Mouse (Mus musculus) limb, embryonic 11.5 days (tissue): ENCODE results near the gene Xpnpep1. TPM values are rescaled to one million over a fixed set of nuclear protein-coding genes. Genes with fewer than 3 reads are reported as not detected.

Experiments
- ATAC-seq: fragments of 200-750 bp; cut with Nextera tagmentation; 2 replicates; pipeline ENCODE4 v1.8.0; 2017; ENCODE audit warnings: low read depth; ENCODE audit not compliant: insufficient number of reproducible peaks, low FRiP score, low TSS enrichment
- DNase-seq: peaks from one replicate; pipeline ENCODE4 v3.0.0-alpha.2; 2015; ENCODE audit warnings: low spot score
- H3K27ac ChIP-seq: fragments of 300-500 bp; sonication (generic); replicated peaks from 2 replicates; pipeline ENCODE4 v1.5.1; 2014; ENCODE audit warnings: low read depth, mild to moderate bottlenecking, low read length
- H3K27me3 ChIP-seq: fragments of 300-500 bp; sonication (generic); 2 replicates; pipeline ENCODE4 v1.6.1; 2014; ENCODE audit warnings: mild to moderate bottlenecking, low read length, mixed read lengths; ENCODE audit not compliant: control insufficient read depth, insufficient read depth
- H3K36me3 ChIP-seq: fragments of 300-500 bp; sonication (generic); 2 replicates; pipeline ENCODE4 v1.6.1; 2014; ENCODE audit warnings: mild to moderate bottlenecking, low read length, moderate library complexity, mixed read lengths; ENCODE audit not compliant: control insufficient read depth, insufficient read depth
- H3K4me1 ChIP-seq: fragments of 300-500 bp; sonication (generic); 2 replicates; pipeline ENCODE4 v1.6.1; 2014; ENCODE audit warnings: low read length, mixed read lengths; ENCODE audit not compliant: control insufficient read depth, insufficient read depth
- H3K4me2 ChIP-seq: fragments of 300-500 bp; sonication (generic); 2 replicates; pipeline ENCODE4 v1.6.1; 2014; ENCODE audit warnings: low read depth, mild to moderate bottlenecking, moderate library complexity; ENCODE audit not compliant: severe bottlenecking
- H3K4me3 ChIP-seq: fragments of 300-500 bp; sonication (generic); 2 replicates; pipeline ENCODE4 v1.5.1; 2014; ENCODE audit warnings: low read depth, low read length
- H3K9ac ChIP-seq: fragments of 300-500 bp; sonication (generic); 2 replicates; pipeline ENCODE4 v1.6.1; 2014; ENCODE audit warnings: mild to moderate bottlenecking, low read length
- H3K9me3 ChIP-seq: fragments of 300-500 bp; sonication (generic); 2 replicates; pipeline ENCODE4 v1.6.1; 2016; ENCODE audit warnings: low read length; ENCODE audit not compliant: control insufficient read depth
- WGBS: fragments of 180-500 bp; shearing (Covaris S2); extraction: QIAGEN DNeasy Blood & Tissue Kit; methylation state at CpG from one replicate; pipeline ENCODE4 v1.1.7; 2014; 5-methylcytosine and 5-hydroxymethylcytosine counted together
- microRNA-seq: library from miRNA; unstranded; fragments of <30 nt; microRNA quantifications from one replicate; pipeline ENCODE4, GENCODE M21; 2016
- polyA plus RNA-seq: library from polyadenylated mRNA; unstranded; fragments of >200 nt; fragmentation: Nextera tagmentation; extraction: Ambion mirVana; gene quantifications from 2 replicates; pipeline ENCODE4 v1.2.1, GENCODE M21; 2014

Xpnpep1 gene
- polyA plus RNA-seq, 1 experiment from 2014 or later, result 173 TPM

- Histone ChIP-seq H3K4me2 (no peak overlapping the region), H3K27ac (no peak overlapping the region), H3K4me1 (no peaks in the 10 kb centered on the region), H3K36me3 (no peaks in the 10 kb centered on the region), H3K9ac (no peak overlapping the region), H3K4me3 (no peak overlapping the region), H3K27me3 (no peaks in the 10 kb centered on the region), H3K9me3 (no peaks in the 10 kb centered on the region; the same call in 1 of the 2 replicates)
- WGBS, result 53% methylated on average over 15 of the region's 15 CpGs
- peak; percentile 89 for DNase-seq
- ATAC-seq, result no peak
Observed at GRCm38 (mm10) chr19:52975564-52976185, 64.3 kb downstream of the Xpnpep1 start.

- H3K4me3 ChIP-seq, result no peak overlapping the region
- H3K27me3 ChIP-seq, result no peaks in the 10 kb centered on the region
- H3K36me3 ChIP-seq, result no peaks in the 10 kb centered on the region
- ATAC-seq, result no peak
- 71% methylated on average over 8 of the region's 8 CpGs for WGBS
- no peak for DNase-seq
- no peak overlapping the region for H3K27ac ChIP-seq
- no peaks in the 10 kb centered on the region for H3K4me1 ChIP-seq
- no peak overlapping the region for H3K9ac ChIP-seq
- H3K4me2 ChIP-seq, result no peak overlapping the region
- H3K9me3 ChIP-seq, result no peaks in the 10 kb centered on the region
Observed at GRCm38 (mm10) chr19:52966339-52966738, 73.7 kb downstream of the Xpnpep1 start.

- no peaks in the 10 kb centered on the region for H3K9me3 ChIP-seq
- H3K4me3 ChIP-seq, result no peak overlapping the region
- H3K4me1 ChIP-seq, result no peaks in the 10 kb centered on the region
- H3K27ac ChIP-seq, result no peak overlapping the region
- no peaks in the 10 kb centered on the region for H3K36me3 ChIP-seq
- DNase-seq, result no peak
- no peaks in the 10 kb centered on the region for H3K27me3 ChIP-seq
- H3K9ac ChIP-seq, result no peak overlapping the region
- H3K4me2 ChIP-seq, result no peak overlapping the region
- 97% methylated on average over 2 of the region's 2 CpGs for WGBS
- no peak for ATAC-seq
Observed at GRCm38 (mm10) chr19:52962745-52963144, 77.3 kb downstream of the Xpnpep1 start.

GRCm38 (mm10) chr19:52922678-52923495, 117.1 kb downstream of the Xpnpep1 start:
- Histone ChIP-seq H3K9ac (no peak overlapping the region), H3K36me3 (no peaks in the 10 kb centered on the region), H3K27me3 (no peaks in the 10 kb centered on the region), H3K4me1 (no peaks in the 10 kb centered on the region), H3K4me3 (no peak overlapping the region), H3K9me3 (no peaks in the 10 kb centered on the region), H3K4me2 (peak overlapping the region; percentile 36), H3K27ac (no peak overlapping the region)
- 17% methylated on average over 25 of the region's 25 CpGs for WGBS
- ATAC-seq (0 out of 2 replicates have a peak, but pooled peaks have one; percentile 39), DNase-seq (peak; percentile 81)

GRCm38 (mm10) chr19:52904182-52904581, 135.8 kb downstream of the Xpnpep1 start:
- Histone ChIP-seq H3K9ac (no peak overlapping the region), H3K36me3 (no peaks in the 10 kb centered on the region), H3K4me1 (no peaks in the 10 kb centered on the region), H3K4me3 (no peak overlapping the region), H3K27ac (no peak overlapping the region), H3K4me2 (no peak overlapping the region), H3K9me3 (no peaks in the 10 kb centered on the region), H3K27me3 (no peaks in the 10 kb centered on the region)
- DNase-seq (peak; percentile 19), ATAC-seq (no peak)
- WGBS, result 31% methylated on average over 2 of the region's 2 CpGs

- Histone ChIP-seq H3K4me3 (no peak overlapping the region), H3K9me3 (no peaks in the 10 kb centered on the region), H3K36me3 (no peaks in the 10 kb centered on the region), H3K27me3 (no peaks in the 10 kb centered on the region), H3K9ac (no peak overlapping the region), H3K27ac (no peak overlapping the region), H3K4me2 (no peak overlapping the region), H3K4me1 (no peaks in the 10 kb centered on the region)
- ATAC-seq, result no peak
- DNase-seq, result no peak
- 62% methylated on average over 5 of the region's 5 CpGs for WGBS
Observed at GRCm38 (mm10) chr19:52891807-52892442, 148.1 kb downstream of the Xpnpep1 start.

Small RNA genes within 50 kb of the gene (microRNA-seq; reads per million reads assigned to microRNA genes)
- not detected for gene Mir6407

Other genes with a start within 250 kb of the Xpnpep1 start
- gene Add3, start 100.2 kb upstream of the Xpnpep1 start, polyA plus RNA-seq, result 74.4 and 75.1 TPM in 2 replicates